Mouse (Mus musculus) erythroblast, adult 5-6 weeks (primary cell): ENCODE results near the gene Rragd. TPM values are rescaled to one million over a fixed set of nuclear protein-coding genes. Genes with fewer than 3 reads are reported as not detected.

Source experiments
- total RNA-seq, 2 experiments: library from RNA; stranded (forward) in 1 of 2; stranded (reverse) in 1 of 2; fragments of 150-400 nt in 1 of 2; fragments of 200-764, 138-1000 nt in 1 of 2; gene quantifications; 2 replicates each; pipeline versions ENCODE4 v1.2.3 to v1.2.4; 2015 to 2017; ENCODE audit warnings: low replicate concordance in 2 of 2

Gene Rragd
- total RNA-seq, 2 experiments from 2014 or later = 3.8 to 19.5 TPM

Other genes starting within 250 kb of the Rragd start
- gene Lyrm2, start 182.8 kb upstream of the Rragd start, total RNA-seq (2015; ENCODE audit: low replicate concordance) = 9.0 and 11.1 TPM in 2 replicates
- 6.6 and 8.4 TPM in 2 replicates for gene Lyrm2, start 182.8 kb upstream of the Rragd start, total RNA-seq (2017; ENCODE audit: low replicate concordance)
- gene Ankrd6, start 32.2 kb upstream of the Rragd start, total RNA-seq (2015; ENCODE audit: low replicate concordance) = 0.77 TPM in 1 of 2 replicates, not detected in the other
- 0.42 and 0.77 TPM in 2 replicates for gene Ankrd6, start 32.2 kb upstream of the Rragd start, total RNA-seq (2017; ENCODE audit: low replicate concordance)
- 18.6 and 23.4 TPM in 2 replicates for gene Ube2j1, start 48.4 kb downstream of the Rragd start, total RNA-seq (2015; ENCODE audit: low replicate concordance)
- 15.5 and 28.6 TPM in 2 replicates for gene Ube2j1, start 48.4 kb downstream of the Rragd start, total RNA-seq (2017; ENCODE audit: low replicate concordance)
- not detected in 2 replicates for gene Gabrr2, start 80.0 kb downstream of the Rragd start, total RNA-seq (2015; ENCODE audit: low replicate concordance)
- 1.5 TPM in 1 of 2 replicates, not detected in the other for gene Gabrr2, start 80.0 kb downstream of the Rragd start, total RNA-seq (2017; ENCODE audit: low replicate concordance)
- not detected in 2 replicates for gene Gabrr1, start 149.5 kb downstream of the Rragd start, total RNA-seq (2015; ENCODE audit: low replicate concordance)
- not detected in 2 replicates for gene Gabrr1, start 149.5 kb downstream of the Rragd start, total RNA-seq (2017; ENCODE audit: low replicate concordance)
- gene Pm20d2, start 206.7 kb downstream of the Rragd start, total RNA-seq (2015; ENCODE audit: low replicate concordance) = not detected in 2 replicates
- gene Pm20d2, start 206.7 kb downstream of the Rragd start, total RNA-seq (2017; ENCODE audit: low replicate concordance) = 0.28 TPM in 1 of 2 replicates, not detected in the other
- not detected in 2 replicates for gene Srsf12, start 226.0 kb downstream of the Rragd start, total RNA-seq (2015; ENCODE audit: low replicate concordance)
- gene Srsf12, start 226.0 kb downstream of the Rragd start, total RNA-seq (2017; ENCODE audit: low replicate concordance) = 0.09 and 0.14 TPM in 2 replicates